Mouse (Mus musculus): ENCODE results near the gene Mboat1. TPM values are rescaled to one million over a fixed set of nuclear protein-coding genes. Genes with fewer than 3 reads are reported as not detected.

The Mboat1 gene
- polyA plus RNA-seq, 1 experiment from 2014 or later, result 5.0 TPM

GRCm38 (mm10) chr13:30194834-30195233, 58.5 kb downstream of the Mboat1 start:
- H3K4me3 ChIP-seq, result no peak overlapping the region
- DNase-seq (ENCODE audit: low spot score), result no peak
- no peaks in the 10 kb centered on the region for H3K4me1 ChIP-seq
- no peak overlapping the region for H3K27ac ChIP-seq
- no peaks in the 10 kb centered on the region for H3K27me3 ChIP-seq (ENCODE audit: insufficient read depth, poor library complexity, severe bottlenecking)
- WGBS, result 77% methylated on average over 3 of the region's 3 CpGs
- H3K36me3 ChIP-seq, result no peaks in the 10 kb centered on the region
- no peaks in the 10 kb centered on the region for H3K9me3 ChIP-seq

- no peak for DNase-seq (ENCODE audit: low spot score)
- Histone ChIP-seq H3K4me1 (no peaks in the 10 kb centered on the region), H3K36me3 (no peaks in the 10 kb centered on the region), H3K27me3 (ENCODE audit: insufficient read depth, poor library complexity, severe bottlenecking) (no peaks in the 10 kb centered on the region), H3K9me3 (no peaks in the 10 kb centered on the region), H3K4me3 (no peak overlapping the region), H3K27ac (no peak overlapping the region)
- 81% methylated on average over 8 of the region's 8 CpGs for WGBS
Measured at GRCm38 (mm10) chr13:30196661-30197060, 60.4 kb downstream of the Mboat1 start.

GRCm38 (mm10) chr13:30198101-30198570, 61.8 kb downstream of the Mboat1 start:
- no peaks in the 10 kb centered on the region for H3K4me1 ChIP-seq
- no peak overlapping the region for H3K4me3 ChIP-seq
- WGBS, result 86% methylated on average over 9 of the region's 9 CpGs
- no peak overlapping the region for H3K27ac ChIP-seq
- H3K9me3 ChIP-seq, result no peaks in the 10 kb centered on the region
- H3K36me3 ChIP-seq, result no peaks in the 10 kb centered on the region
- H3K27me3 ChIP-seq (ENCODE audit: insufficient read depth, poor library complexity, severe bottlenecking), result no peaks in the 10 kb centered on the region
- DNase-seq (ENCODE audit: low spot score), result no peak

GRCm38 (mm10) chr13:30199821-30200220, 63.5 kb downstream of the Mboat1 start:
- Histone ChIP-seq H3K4me3 (no peak overlapping the region), H3K9me3 (no peaks in the 10 kb centered on the region), H3K36me3 (no peaks in the 10 kb centered on the region), H3K27me3 (ENCODE audit: insufficient read depth, poor library complexity, severe bottlenecking) (no peaks in the 10 kb centered on the region), H3K4me1 (no peaks in the 10 kb centered on the region), H3K27ac (no peak overlapping the region)
- no peak for DNase-seq (ENCODE audit: low spot score)
- 81% methylated on average over 4 of the region's 4 CpGs for WGBS

GRCm38 (mm10) chr13:30200737-30201136, 64.4 kb downstream of the Mboat1 start:
- H3K36me3 ChIP-seq, result no peaks in the 10 kb centered on the region
- no peaks in the 10 kb centered on the region for H3K4me1 ChIP-seq
- no peak overlapping the region for H3K4me3 ChIP-seq
- DNase-seq (ENCODE audit: low spot score), result no peak
- no peaks in the 10 kb centered on the region for H3K27me3 ChIP-seq (ENCODE audit: insufficient read depth, poor library complexity, severe bottlenecking)
- no peaks in the 10 kb centered on the region for H3K9me3 ChIP-seq
- 87% methylated on average over 2 of the region's 2 CpGs for WGBS
- H3K27ac ChIP-seq, result no peak overlapping the region

- no peaks in the 10 kb centered on the region for H3K27me3 ChIP-seq (ENCODE audit: insufficient read depth, poor library complexity, severe bottlenecking)
- H3K27ac ChIP-seq, result no peak overlapping the region
- H3K4me1 ChIP-seq, result no peaks in the 10 kb centered on the region
- DNase-seq (ENCODE audit: low spot score), result no peak
- no peaks in the 10 kb centered on the region for H3K9me3 ChIP-seq
- H3K4me3 ChIP-seq, result no peak overlapping the region
- 80% methylated on average over 2 of the region's 2 CpGs for WGBS
- no peaks in the 10 kb centered on the region for H3K36me3 ChIP-seq
Measured at GRCm38 (mm10) chr13:30203018-30203417, 66.7 kb downstream of the Mboat1 start.

GRCm38 (mm10) chr13:30208176-30208575, 71.9 kb downstream of the Mboat1 start:
- Histone ChIP-seq H3K27me3 (ENCODE audit: insufficient read depth, poor library complexity, severe bottlenecking) (no peaks in the 10 kb centered on the region), H3K4me1 (no peaks in the 10 kb centered on the region), H3K27ac (no peak overlapping the region), H3K9me3 (no peaks in the 10 kb centered on the region), H3K4me3 (no peak overlapping the region), H3K36me3 (no peaks in the 10 kb centered on the region)
- no peak for DNase-seq (ENCODE audit: low spot score)
- WGBS, result 87% methylated on average over 1 of the region's 1 CpGs

GRCm38 (mm10) chr13:30213276-30213675, 77.0 kb downstream of the Mboat1 start:
- Histone ChIP-seq H3K4me3 (no peak overlapping the region), H3K9me3 (no peaks in the 10 kb centered on the region), H3K36me3 (no peaks in the 10 kb centered on the region), H3K4me1 (no peaks in the 10 kb centered on the region), H3K27ac (no peak overlapping the region), H3K27me3 (ENCODE audit: insufficient read depth, poor library complexity, severe bottlenecking) (no peaks in the 10 kb centered on the region)
- DNase-seq (ENCODE audit: low spot score), result no peak
- WGBS, result 67% methylated on average over 9 of the region's 9 CpGs

GRCm38 (mm10) chr13:30217588-30218371, 81.5 kb downstream of the Mboat1 start:
- Histone ChIP-seq H3K4me3 (no peak overlapping the region), H3K4me1 (peaks cover 4% of the 10 kb centered on the region; the same call in 1 of the 2 replicates), H3K36me3 (no peaks in the 10 kb centered on the region), H3K9me3 (no peaks in the 10 kb centered on the region), H3K27ac (no peak overlapping the region), H3K27me3 (ENCODE audit: insufficient read depth, poor library complexity, severe bottlenecking) (no peaks in the 10 kb centered on the region)
- WGBS, result 79% methylated on average over 12 of the region's 12 CpGs
- no peak for DNase-seq (ENCODE audit: low spot score)

- H3K4me3 ChIP-seq, result no peak overlapping the region
- H3K36me3 ChIP-seq, result no peaks in the 10 kb centered on the region
- 84% methylated on average over 7 of the region's 7 CpGs for WGBS
- H3K27ac ChIP-seq, result no peak overlapping the region
- H3K4me1 ChIP-seq, result peaks cover 4% of the 10 kb centered on the region; the same call in 1 of the 2 replicates
- H3K9me3 ChIP-seq, result no peaks in the 10 kb centered on the region
- DNase-seq (ENCODE audit: low spot score), result no peak
- no peaks in the 10 kb centered on the region for H3K27me3 ChIP-seq (ENCODE audit: insufficient read depth, poor library complexity, severe bottlenecking)
Measured at GRCm38 (mm10) chr13:30219597-30219996, 83.3 kb downstream of the Mboat1 start.

- peaks cover 4% of the 10 kb centered on the region; the same call in 1 of the 2 replicates for H3K4me1 ChIP-seq
- H3K9me3 ChIP-seq, result no peaks in the 10 kb centered on the region
- H3K27ac ChIP-seq, result no peak overlapping the region
- 49% methylated on average over 3 of the region's 3 CpGs for WGBS
- DNase-seq (ENCODE audit: low spot score), result no peak
- H3K27me3 ChIP-seq (ENCODE audit: insufficient read depth, poor library complexity, severe bottlenecking), result no peaks in the 10 kb centered on the region
- H3K36me3 ChIP-seq, result no peaks in the 10 kb centered on the region
- no peak overlapping the region for H3K4me3 ChIP-seq
Measured at GRCm38 (mm10) chr13:30221316-30221715, 85.0 kb downstream of the Mboat1 start.

- Histone ChIP-seq H3K4me3 (no peak overlapping the region), H3K4me1 (peaks cover 4% of the 10 kb centered on the region; the same call in 1 of the 2 replicates), H3K9me3 (no peaks in the 10 kb centered on the region), H3K36me3 (no peaks in the 10 kb centered on the region), H3K27me3 (ENCODE audit: insufficient read depth, poor library complexity, severe bottlenecking) (no peaks in the 10 kb centered on the region), H3K27ac (no peak overlapping the region)
- 87% methylated on average over 10 of the region's 10 CpGs for WGBS
- DNase-seq (ENCODE audit: low spot score), result no peak
Measured at GRCm38 (mm10) chr13:30224114-30224513, 87.8 kb downstream of the Mboat1 start.

GRCm38 (mm10) chr13:30224659-30225058, 88.4 kb downstream of the Mboat1 start:
- Histone ChIP-seq H3K36me3 (no peaks in the 10 kb centered on the region), H3K4me3 (no peak overlapping the region), H3K27me3 (ENCODE audit: insufficient read depth, poor library complexity, severe bottlenecking) (no peaks in the 10 kb centered on the region), H3K4me1 (peaks cover 4% of the 10 kb centered on the region; the same call in 1 of the 2 replicates), H3K27ac (no peak overlapping the region), H3K9me3 (no peaks in the 10 kb centered on the region)
- no peak for DNase-seq (ENCODE audit: low spot score)
- 88% methylated on average over 6 of the region's 6 CpGs for WGBS
